Mouse (Mus musculus): ENCODE measurements at regions not wholly inside any gene's neighbourhood (a gene's known extent, or its start where the extent isn't known, plus 50 kb on each side); places are given as distances from the start of the nearest gene placed in this dataset.

DNA sequence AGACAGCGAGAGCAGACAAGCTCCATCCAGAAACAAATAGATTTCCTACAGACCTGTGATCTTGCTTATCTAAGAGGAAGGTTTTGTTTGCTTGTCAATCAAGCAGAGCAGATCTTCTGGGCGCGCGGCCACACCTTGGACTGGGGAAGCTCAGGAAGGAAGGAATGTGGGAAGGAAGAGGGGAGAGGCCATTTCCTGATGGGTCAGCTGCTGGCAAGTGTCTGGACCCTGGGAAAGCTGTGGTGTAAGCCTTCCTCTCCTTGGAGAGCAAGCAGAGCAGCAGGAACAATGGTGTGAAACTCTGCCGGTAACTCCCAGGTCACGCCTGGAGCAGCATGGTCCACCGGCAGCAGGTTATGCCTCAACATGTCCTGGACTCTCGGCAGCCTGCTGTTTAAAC, 287.7 kb upstream of the Actbl2 start:
- TF ChIP-seq CTCF (IDR thresholded peaks at IDR 0.05; ENCODE audit: insufficient read depth, low read depth, low read length) (no peak), POLR2A (IDR thresholded peaks at IDR 0.05; ENCODE audit: insufficient read depth, low read depth, low read length) (no peak)
